Mouse (Mus musculus): ENCODE measurements around the gene Pnisr. TPM values are rescaled to one million over a fixed set of nuclear protein-coding genes. Genes with fewer than 3 reads are reported as not detected.
A peak's percentile ranks its signal among the peaks of the same experiment; 100 is the strongest.

Gene Pnisr
- total RNA-seq (2015), result 85.0 and 160 TPM in 2 replicates
- 74.3 and 115 TPM in 2 replicates for total RNA-seq (2017)

- ATAC-seq (replicated peaks; ENCODE audit: poor library complexity), result peak; percentile 89
Observed at GRCm38 (mm10) chr4:21847481-21848286, at the start of gene Pnisr. TSS of gene Pnisr (plus strand) at chr4:21847583.

- no peak for ATAC-seq (replicated peaks; ENCODE audit: poor library complexity)
Observed at GRCm38 (mm10) chr4:21801013-21801412, 46.4 kb upstream of the Pnisr start.

- peak; percentile 97 for ATAC-seq (replicated peaks; ENCODE audit: poor library complexity)
Observed at GRCm38 (mm10) chr4:21801620-21802019, 45.8 kb upstream of the Pnisr start.

DNA sequence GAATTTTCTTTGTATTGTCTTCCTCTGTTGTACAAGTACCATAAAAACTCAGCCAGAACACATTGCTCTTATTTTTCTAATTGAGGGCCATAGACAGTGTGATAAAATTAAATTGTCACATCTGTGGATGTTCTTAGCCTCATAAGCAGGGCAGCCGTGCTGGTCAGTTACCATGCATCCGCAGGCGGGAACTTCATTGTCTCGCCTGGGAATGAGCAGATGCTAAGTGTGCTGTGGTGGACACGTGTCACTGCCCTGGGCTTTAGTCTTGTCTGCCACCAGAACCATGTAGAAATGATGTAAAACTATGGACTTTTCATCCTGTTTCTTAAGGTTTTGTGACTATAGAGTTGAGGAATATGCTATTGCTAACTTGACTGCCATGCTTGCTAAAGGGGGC is 40.2 kb upstream of the Pnisr start:
- no peak for ATAC-seq (replicated peaks; ENCODE audit: poor library complexity)

GRCm38 (mm10) chr4:21810608-21811007 is 36.8 kb upstream of the Pnisr start:
- no peak for ATAC-seq (replicated peaks; ENCODE audit: poor library complexity)

DNA sequence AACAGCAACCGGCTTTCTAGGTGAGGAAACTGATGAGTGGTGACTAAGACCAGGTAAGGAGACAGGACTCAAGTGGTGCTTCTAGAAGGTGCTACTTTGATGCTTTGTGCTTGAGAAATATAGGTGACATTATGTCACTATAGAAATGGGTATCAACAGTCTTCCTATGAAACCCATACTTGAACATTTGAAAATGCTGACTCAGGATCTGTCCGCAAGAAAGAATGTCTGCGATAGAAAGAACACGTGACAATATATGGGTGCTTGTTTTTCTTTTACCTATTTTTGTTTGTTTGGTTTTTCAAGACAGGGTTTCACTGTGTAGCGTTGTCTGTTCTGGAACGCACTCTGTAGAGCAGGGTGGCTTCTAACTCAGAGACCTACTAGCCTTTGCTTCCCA is 34.7 kb upstream of the Pnisr start:
- no peak for ATAC-seq (replicated peaks; ENCODE audit: poor library complexity)

DNA sequence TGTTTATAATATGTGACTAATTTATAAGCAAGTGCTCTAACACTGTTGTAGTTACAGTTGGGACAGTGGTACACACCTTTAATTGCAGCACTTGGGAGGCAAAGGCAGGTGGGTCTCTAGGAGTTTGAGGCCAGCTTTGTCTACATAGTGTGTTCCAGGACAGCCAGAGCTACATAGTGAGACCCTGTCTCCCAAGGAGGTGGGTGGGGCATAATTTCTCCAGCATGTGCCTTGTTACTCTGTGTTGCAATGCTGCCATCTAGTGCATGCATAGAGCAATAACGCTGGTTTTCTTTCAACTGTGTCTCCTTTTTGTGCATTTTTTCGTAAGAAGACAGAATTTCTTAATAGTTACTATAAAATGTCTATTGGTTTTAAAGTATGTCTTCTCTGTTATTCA is 33.4 kb upstream of the Pnisr start:
- ATAC-seq (replicated peaks; ENCODE audit: poor library complexity), result peak; percentile 100

- ATAC-seq (replicated peaks; ENCODE audit: poor library complexity), result no peak
Observed at GRCm38 (mm10) chr4:21826616-21827015, 20.8 kb upstream of the Pnisr start.

GRCm38 (mm10) chr4:21832844-21833243 is 14.5 kb upstream of the Pnisr start:
- 0 out of 2 replicates have a peak, but pooled peaks have one; percentile 44 for ATAC-seq (replicated peaks; ENCODE audit: poor library complexity)

DNA sequence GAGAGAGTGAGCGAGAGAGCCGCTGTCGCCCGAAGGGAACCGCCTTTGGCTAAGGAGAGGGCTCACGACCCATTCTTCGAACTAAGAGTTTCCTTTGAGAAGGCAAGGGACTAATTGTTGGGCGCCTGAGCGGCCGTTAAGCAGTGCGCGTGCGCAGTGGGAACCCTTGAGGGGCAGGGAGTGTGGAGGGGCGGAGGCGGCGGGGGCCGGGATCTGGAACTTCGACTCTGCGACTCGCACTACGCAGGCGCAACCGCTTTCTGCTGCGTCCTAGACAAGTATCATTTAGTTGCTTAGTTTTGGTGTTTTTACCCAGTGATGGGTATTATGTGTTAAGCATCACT is 876 bp downstream of the Pnisr start:
- ATAC-seq (replicated peaks; ENCODE audit: poor library complexity), result peak; percentile 71

- ATAC-seq (replicated peaks; ENCODE audit: poor library complexity), result no peak
Observed at GRCm38 (mm10) chr4:21857481-21857880, 10.1 kb downstream of the Pnisr start.

- ATAC-seq (replicated peaks; ENCODE audit: poor library complexity), result no peak
Observed at GRCm38 (mm10) chr4:21865226-21865625, 17.8 kb downstream of the Pnisr start.

DNA sequence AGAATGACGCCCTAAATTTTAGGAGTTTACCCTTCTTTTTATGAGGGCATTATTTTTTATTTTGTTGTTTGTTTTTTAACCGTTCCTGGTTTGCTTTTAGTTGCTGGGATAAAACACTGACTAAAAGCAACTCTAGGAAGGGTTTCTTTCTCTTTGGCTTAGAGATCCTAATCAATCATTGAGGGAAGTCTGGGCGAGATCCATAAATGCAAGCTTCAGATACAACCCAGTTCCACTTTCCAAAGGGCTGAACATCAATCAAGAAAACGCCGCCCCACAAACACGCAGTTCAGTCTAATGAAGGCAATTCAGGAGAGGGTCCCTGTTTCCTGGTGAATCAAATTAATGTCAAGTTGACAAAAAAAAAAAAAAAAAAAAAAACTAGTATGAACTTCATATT is 31.4 kb downstream of the Pnisr start:
- ATAC-seq (replicated peaks; ENCODE audit: poor library complexity), result no peak

DNA sequence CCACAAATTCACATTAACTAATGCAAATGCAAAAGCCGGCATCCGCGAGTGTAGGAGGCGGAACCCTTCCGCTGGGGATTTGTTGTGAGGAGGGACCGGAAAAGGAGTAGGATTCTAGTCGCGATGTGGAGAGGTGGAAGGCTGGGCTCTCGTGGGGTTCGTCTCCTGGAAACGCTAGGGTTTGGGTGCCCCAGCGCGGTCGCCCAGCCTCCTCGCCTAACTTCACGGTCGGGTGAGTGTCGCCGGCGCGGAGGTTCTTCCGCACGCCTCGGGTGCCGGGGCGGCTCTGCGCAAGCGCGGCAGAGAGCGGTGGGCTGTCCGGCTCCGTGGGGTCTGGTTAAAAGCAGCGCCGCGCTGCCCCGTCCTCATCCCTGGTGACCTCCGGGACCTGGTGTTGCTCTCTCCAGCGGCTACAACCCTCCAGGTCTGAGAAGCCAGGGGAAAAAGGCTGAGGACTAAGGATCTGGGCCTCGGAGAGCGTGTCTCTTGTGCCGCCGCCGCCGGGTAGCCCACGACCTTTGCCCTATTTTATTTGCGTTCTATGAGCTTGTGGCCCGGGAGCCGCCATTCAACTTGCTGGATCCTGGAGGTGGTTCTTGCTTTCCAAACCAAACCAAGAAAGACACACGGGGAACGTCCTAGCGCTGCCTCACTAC is 32.3 kb downstream of the Pnisr start, which contains the start of gene Coq3:
Coq3 (plus strand) TSS at position 109 of the 656 bp plus-strand sequence.
- peak; percentile 88 for ATAC-seq (replicated peaks; ENCODE audit: poor library complexity)

- ATAC-seq (replicated peaks; ENCODE audit: poor library complexity), result no peak
Observed at GRCm38 (mm10) chr4:21882806-21883205, 35.4 kb downstream of the Pnisr start.

DNA sequence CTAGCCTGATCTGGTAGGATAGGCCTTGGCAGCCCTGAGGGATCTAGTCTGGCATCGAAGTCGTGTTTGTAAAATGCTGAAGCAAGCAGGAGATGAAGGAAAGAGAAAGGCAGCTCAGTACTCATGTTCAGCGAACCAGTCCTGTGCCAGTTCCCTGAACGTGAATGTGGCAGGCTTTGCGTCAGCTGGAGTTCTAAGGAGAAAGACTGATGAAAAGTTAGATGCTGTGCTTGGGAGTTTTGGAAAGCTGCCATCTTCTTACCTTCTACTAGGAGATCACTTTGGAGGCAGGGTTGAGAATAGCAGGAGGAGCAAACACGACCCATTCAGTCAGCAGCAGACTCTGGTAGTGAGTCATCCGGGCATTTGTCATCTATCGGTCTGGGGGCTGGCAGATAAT is 38.4 kb downstream of the Pnisr start:
- ATAC-seq (replicated peaks; ENCODE audit: poor library complexity), result no peak

Other genes with a start within 250 kb of the Pnisr start
- not detected in 2 replicates for gene Prdm13, start 161.6 kb upstream of the Pnisr start, total RNA-seq (2015)
- not detected in 2 replicates for gene Prdm13, start 161.6 kb upstream of the Pnisr start, total RNA-seq (2017)
- 35.2 and 38.4 TPM in 2 replicates for gene Ccnc, start 119.9 kb upstream of the Pnisr start, total RNA-seq (2015)
- gene Ccnc, start 119.9 kb upstream of the Pnisr start, total RNA-seq (2017), result 29.7 and 39.3 TPM in 2 replicates
- gene Usp45, start 80.4 kb upstream of the Pnisr start, total RNA-seq (2015), result 19.7 and 22.7 TPM in 2 replicates
- gene Usp45, start 80.4 kb upstream of the Pnisr start, total RNA-seq (2017), result 11.0 and 14.8 TPM in 2 replicates
- gene Tstd3, start 80.4 kb upstream of the Pnisr start, total RNA-seq (2015), result 9.5 and 11.7 TPM in 2 replicates
- 7.1 and 13.2 TPM in 2 replicates for gene Tstd3, start 80.4 kb upstream of the Pnisr start, total RNA-seq (2017)
- gene Coq3, start 32.1 kb downstream of the Pnisr start, total RNA-seq (2015), result 4.7 and 8.2 TPM in 2 replicates
- gene Coq3, start 32.1 kb downstream of the Pnisr start, total RNA-seq (2017), result 10.5 and 14.0 TPM in 2 replicates
- not detected in 2 replicates for gene Faxc, start 83.7 kb downstream of the Pnisr start, total RNA-seq (2015)
- gene Faxc, start 83.7 kb downstream of the Pnisr start, total RNA-seq (2017), result 0.17 TPM in 1 of 2 replicates, not detected in the other

All from megakaryocyte progenitor cell, adult 5-6 weeks (primary cell).